Mouse (Mus musculus) heart, postnatal 4 days (tissue): ENCODE data around the gene Gnb1. TPM values are rescaled to one million over a fixed set of nuclear protein-coding genes. Genes with fewer than 3 reads are reported as not detected.

ENCODE experiments used
- DNase-seq: peaks from one replicate; pipeline ENCODE4 v3.0.0; 2021
- total RNA-seq, 2 experiments: library from RNA; stranded (reverse); gene quantifications; 2 replicates each; pipeline ENCODE4 v1.2.3; 2021

Gnb1 gene
- total RNA-seq, 2 experiments from 2014 or later = 386 to 391 TPM

DNA sequence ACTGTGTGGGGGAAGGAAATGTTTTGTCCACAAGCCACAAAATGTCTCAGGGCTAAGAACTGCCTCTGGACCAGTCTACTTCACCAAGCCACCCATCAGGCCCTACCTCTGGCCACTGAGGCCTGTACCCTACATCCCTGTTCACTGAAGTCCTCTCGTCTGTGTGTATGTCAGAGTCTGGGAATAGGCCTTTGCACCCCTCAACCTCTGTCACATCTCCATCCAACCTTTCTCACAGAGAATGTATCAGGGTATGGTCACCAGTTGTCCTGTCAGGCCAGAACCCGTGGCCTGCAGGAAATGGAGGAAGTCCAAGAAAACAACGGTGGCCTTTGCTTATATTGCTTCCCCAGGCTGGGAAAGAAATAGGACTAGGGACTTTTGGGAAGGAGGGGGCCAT is 5.6 kb upstream of the Gnb1 start:
- no peak for DNase-seq

DNA sequence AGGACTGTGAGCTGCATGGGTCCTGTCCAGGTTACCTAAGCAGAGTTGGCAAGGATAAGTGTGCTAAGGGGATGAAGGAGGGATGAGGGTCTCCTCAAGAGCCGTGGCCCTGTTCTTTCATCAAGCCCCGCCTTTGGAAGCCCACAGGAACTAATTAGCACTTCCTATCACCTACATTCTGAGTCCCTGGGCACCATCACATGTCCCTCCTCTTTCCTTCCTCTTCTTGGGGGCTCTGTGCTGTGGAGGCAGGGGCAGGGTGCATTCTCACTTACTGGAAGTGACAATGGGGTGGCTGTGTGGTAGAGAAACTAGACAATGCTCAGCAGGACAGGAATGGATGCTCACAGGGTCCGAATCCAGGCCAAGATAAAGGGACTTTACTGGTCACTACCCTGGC is 3.4 kb upstream of the Gnb1 start:
- no peak for DNase-seq

DNA sequence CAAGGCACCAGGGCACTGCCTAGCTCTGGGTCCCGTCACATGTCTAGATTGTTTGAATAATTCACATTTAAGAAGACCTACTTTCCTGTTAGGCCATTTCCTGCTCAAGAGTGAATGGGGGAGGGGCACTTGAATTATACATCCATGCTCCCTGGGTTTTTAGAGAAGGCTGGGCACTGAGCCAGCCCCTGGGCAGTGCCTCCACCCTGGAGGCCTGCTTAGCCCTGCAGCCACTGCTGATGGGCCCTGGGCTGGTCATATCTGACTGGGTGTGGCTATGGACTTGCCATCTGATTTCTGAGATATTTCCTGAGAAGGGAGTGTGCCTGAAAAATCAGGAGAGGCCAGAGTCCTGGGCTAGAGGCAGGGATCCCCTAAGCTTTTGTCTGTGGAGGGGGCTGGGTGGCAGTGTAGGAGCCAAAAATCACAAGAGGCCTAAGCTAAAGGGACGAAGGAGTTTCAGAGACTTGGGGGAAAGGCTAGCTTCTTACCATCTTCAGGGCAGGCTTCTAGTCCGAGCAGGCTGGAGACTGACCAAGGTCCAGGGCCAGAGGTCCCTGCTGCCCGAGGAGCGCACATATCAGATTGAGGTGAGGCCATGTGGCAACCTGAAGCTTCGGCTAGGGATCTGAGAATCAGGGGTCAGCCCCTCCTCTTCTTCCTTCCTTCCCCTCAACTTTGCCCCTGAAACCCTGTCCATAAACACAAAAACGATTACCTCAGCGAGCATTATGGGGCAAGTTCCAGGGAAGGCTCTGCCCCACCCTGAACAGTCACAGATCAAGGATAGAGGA is 2.7 kb upstream of the Gnb1 start:
- peak; percentile 76 for DNase-seq

DNA sequence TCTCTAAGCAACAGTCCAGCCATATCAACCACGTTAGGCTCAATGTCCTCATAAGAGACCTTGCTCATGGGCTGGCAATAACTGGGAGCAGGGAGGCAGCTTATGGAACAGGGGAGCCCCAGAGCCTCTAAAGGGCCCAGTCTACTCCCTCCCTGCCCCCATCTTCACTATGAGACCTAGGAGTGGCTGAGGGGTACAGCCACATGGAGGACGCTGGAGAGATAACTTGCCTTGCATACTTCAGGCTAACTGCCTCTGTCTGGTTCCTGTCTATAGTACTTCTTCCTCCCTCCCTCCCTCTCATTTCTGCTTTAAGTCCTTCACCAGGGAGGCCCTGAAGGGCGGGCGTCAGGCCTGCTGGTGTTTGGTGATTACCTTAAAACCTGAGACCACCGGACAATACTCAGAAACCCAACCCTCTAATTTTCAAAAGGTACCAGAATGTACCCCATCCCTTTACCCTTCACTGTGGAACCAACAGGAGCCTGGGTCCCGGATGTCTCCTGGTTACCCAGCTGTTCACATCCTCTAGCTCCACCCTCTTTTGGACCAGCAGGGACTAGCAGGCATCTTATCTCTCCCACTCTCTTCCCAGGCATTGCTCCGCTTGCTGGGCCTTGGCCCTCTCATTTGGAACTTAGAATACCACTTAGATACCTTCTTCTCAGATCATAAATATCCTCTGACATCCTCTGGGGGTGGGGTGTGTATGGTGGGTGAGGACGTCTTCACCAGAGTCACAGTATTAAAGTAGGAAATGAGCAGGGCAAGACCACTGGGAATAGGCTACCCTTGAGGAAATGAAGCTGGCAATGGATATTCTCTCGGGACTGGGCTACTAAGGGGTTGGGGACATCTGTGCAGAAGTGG is 1.8 kb upstream of the Gnb1 start:
- no peak for DNase-seq

DNA sequence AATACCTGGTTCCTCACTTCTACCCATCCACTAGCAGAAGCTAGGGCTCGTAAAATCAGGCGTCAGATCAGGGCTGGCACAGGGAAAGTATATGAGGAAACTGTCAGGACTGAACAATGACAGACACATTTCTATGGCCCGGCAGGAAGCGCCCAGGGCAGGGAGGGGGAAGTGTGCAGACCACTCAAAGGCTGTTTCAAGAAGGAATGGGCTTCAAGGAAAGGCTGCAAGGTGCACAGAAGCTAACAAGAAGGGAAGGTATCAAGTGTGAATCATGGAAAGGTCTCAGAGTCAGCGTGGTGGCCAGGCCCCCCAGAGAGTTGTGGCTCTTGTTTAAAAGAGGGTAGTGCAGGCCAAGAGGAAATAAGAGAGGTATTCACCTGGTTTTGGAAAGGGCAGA is 705 bp upstream of the Gnb1 start:
- no peak for DNase-seq

DNA sequence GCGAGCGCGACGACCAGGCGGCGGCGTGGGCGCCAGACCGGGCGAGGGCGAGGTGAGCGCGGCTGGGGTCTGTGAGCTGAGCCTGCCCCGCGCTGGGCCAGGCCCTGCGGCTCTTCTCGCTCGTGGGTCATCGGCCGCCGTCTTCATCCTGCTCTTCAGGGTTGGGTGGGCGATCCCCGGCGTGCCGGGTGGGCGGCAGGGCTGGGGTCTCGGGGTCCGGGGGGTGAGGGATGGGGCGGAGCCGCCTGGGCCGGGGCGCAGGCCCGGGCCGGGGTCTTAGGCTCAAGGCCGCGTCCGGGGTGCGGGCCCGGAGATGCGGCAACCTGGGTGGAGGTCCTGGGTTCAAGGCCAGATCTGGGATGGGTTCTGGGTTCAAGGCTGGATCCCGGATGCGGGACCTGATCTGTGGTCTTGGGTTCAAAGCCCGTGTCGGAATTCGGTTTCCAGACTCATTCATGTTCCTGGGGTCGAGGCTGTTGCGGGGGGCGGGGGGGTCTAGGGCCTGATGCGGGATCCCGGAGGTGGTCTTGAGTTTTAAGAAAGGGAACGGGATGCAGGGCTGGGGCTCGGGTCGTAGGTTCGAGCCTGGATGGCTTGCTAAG is 469 bp downstream of the Gnb1 start:
- no peak for DNase-seq

DNA sequence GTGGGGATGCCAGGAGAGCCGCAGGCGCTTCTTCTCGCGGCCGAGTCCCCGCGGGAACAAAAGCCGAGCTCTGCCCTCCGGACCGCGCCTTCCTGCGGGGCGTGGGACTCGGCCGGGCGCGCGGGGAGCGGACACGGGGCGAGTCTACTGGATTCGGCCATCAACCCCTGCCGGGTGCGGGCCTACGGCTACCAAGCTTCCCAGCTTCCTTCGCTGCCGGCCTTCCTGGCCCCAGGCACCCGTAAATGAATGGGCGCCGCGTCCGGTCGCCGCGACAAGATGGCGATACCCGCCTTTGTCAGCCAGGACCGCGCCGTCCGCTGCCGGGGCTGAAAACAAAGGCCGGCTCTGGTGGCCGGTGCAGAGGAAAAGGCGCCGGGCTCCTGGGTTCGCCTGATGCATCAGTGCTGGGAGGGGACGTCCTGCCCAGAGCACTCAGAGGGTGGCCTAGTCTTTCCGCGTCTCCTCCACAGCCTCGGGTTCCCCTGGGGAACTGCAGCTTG is 1.0 kb downstream of the Gnb1 start:
- DNase-seq = peak; percentile 72

DNA sequence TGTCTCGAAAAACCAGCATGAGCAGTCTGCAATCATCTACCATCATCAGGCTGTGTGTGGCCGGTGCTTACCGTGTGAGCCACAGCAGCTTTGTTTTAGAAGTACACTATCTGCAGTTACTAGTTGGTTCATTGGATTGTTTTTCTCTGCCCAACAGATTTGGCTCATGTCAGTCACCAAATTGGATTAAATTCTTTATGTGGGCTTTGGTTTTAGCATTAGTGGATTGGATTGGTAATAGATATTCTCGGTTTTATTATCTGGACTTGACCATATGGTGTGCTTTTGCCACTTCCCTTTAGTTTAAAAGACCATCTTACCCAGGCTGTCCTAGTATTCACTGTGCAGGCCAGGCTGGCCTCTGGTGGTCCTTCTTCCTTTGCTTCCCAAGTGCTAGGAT is 3.7 kb downstream of the Gnb1 start:
- no peak for DNase-seq

DNA sequence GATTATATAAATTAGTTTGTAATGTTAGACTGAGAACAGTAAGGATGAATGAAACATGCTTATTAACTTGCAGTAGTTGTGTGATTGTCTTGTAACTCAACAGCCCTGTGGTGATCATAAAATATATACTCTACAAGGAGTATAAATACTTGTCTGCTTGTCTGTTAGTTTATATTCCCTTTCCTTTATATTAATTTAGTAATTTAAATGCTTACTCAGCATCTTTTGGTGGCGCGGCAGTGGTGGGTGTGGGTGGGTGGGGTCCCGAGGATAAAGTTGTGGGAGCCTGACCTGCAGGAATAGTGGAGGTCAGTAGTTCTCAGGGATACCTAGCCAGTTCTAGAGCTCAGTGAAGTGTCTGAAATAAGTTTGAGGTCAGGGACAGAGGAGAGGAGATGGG is 6.8 kb downstream of the Gnb1 start:
- no peak for DNase-seq

DNA sequence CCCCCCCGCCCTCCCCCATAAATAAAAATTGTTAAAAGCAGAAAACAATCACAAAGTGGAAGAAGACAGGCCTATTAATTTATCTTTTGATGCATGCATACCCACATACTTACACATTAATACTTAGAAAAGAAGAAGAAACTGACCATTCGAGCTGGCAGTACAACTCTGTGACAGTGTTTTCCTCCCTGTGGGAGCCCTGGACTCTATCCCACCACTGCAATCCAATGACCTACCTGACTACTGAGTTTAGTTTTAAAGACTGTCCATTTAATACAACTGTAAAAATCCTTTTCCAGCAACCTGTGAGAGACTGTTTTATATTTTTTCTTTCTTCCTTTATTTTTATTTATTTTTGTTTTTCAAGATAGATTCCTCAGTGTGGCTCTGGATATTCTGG is 10.0 kb downstream of the Gnb1 start:
- no peak for DNase-seq

DNA sequence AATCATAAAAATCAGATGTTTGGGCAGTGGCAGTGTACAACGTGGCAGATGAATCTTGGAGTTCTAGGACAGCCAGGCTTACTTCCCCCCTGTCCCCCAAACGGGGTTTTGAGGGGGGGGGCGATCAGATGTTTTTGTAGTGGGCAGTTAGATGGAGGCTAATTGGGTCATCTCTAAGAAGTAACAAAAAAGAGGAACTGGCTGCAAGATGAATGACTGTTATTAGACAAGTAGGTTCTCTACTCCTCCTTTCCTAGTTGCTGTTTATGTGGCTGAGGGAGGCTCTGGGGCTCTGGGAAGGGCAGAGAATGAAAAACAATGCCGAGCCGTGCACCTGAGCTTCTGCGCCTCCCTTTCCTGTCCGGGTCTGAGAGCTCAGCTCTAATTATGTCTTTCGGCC is 13.9 kb downstream of the Gnb1 start:
- DNase-seq = no peak

DNA sequence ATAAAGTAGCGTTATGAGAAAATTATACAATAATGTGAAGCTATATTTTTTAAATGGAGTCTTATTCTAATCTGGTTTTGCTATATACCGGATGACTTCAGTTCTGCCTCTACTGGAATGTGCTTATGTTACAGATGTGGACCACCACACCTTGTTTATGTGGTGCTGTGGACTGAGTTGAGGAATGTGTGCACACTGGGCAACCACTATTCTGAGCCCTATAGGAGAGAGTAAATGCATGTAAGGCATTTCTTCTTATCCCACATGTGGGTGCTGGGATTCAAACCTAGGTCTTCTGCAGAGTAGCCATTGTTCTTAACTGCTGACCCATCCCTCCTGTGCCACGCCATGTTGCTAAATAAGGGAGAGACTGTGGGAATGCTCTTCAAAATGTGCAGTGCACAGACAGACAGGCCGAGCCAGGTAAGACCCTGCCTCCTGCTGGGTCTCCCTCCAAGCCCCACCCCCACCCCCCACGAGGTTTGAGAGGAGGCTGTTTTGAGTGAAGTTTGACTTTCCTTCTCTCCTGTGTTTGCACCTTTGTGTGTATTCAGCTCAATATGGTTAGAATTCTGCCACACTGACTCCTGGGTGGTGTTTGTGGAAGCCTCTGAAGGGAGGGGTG is 14.6 kb downstream of the Gnb1 start:
- no peak for DNase-seq

DNA sequence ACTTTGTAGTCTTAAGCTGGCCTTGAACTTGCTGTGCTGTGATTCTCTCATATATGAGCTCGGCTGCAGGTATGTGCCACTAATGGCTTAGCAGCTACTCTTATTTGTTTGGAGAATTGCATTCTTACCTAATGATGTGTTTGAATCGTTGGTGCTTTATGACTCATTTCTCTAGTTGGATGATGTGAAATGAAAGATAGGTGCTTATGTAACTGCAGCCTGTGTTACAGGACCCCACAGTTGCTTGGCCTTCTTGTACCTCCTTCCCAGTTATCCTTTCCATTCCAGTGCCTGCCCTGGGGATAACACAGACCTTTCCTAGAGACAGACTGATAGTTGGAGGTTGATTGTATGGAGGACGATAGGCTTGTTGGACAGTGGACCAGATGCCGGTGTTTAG is 17.5 kb downstream of the Gnb1 start:
- no peak for DNase-seq

DNA sequence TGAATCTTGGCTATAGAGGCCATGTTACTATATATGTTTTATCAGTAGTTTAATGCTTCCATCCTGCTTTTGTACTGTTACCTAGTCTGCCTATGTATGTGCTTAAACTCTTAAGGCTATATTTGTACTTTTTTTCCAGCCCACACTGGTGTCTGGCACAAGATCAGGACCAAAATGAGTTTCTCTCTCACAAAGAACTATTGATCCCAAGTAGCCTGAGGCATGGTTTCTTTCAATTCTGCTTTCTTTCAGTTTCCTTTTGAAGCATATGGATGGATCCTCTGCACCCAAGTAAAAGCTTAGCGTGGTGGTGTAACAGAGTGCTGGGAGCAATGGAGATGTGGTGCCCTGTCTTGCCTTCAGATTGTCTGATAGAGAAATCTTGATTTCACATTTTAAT is 19.8 kb downstream of the Gnb1 start:
- DNase-seq = no peak

DNA sequence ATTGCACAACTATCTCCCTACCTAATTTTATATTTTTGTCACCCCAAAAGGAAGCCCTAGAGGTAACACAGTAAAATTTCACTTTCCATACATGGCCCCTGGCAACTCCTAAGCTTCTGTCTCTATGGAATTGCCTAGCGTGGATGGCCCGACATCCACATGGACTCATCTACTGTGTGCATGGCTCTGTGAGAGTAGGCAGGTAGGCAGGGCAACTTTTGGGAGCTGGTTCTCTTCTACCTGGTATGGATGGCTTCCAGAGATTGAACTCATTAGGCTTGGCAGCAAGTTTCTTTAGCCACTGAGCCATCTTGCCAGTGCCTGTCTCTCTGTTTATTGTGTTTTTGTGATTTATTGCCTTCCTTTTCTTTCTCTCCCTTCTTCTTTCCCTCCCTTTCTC is 23.6 kb downstream of the Gnb1 start:
- no peak for DNase-seq

DNA sequence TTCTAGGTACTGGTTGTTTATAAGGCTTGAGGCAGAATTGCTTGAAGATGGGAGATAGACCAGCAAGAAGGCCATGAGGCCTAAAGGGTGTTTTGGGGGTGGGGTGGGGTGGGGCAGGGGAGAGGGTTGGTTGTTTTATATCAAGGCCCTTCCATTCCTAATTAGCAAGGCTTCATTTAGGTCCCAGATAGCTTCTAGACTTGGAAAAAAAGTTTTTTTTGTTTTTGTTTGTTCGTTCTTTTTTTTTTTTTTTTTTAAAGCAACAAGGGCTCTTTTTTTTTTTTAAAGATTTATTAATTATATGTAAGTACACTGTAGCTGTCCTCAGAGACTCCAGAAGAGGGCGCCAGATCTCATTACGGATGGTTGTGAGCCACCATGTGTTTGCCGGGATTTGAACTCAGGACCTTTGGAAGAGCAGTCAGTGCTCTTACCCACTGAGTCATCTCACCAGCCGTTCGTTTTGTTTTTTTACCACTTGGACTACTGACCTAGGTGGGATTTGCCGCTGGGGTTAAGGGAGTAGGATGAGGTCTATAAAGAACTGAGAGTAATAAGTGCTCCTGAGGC is 26.9 kb downstream of the Gnb1 start:
- no peak for DNase-seq

DNA sequence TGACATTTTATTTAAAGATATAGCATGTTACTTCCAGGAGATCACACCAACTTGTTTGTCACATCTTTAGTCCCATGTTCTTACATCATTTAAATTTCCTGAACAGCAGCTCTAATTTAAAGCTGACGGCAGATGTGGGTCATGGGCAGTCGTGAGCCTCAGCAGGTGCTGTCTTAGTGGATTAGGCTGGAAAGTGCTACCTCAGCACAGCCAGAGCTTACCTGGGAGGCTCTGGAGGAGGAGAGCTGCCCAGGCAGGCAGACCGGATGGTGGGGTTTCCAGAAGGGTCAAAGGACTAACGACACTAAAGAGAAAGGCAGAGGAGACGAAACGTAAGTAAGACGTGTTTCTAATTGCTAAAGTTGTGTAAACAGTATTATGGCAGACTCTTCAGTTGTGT is 31.2 kb downstream of the Gnb1 start:
- DNase-seq = no peak

DNA sequence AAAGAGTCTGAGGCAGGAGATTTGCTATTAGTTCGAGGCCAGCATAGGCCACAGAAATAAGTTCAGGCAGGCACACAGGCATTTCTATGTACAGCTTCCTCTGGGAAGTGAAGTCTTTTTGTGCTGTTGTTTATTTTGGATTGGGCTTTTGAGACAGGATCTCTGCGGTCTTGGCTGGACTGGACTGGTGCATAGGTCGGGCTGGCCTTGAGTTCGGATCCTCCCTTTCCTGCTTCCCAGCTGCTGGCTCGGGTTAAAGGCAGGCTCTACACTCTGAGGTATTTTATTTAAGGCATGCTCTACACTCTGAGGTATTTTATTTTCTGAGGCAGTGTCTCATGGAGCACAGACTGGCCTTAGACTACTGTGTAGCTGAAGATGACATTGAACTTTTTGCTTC is 34.6 kb downstream of the Gnb1 start:
- DNase-seq = no peak

DNA sequence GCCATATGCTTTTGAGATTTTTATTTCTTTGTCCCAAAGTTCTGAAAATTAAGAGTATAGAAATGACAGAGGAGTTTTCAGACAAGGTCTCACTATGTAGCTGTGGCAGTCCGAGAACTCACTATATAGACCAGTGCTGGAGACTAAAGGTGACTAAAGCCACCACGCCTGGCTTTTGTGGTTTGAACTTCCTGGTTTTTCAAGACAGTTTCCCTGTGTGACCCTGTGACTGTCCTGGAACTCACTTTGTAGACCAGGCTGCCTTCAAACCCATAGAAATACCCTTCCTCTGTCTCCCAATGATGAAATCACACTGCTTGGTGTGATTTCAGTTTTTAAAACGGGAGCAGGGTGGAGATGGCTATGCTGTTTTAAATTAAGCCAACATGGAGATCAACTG is 38.1 kb downstream of the Gnb1 start:
- DNase-seq = no peak

DNA sequence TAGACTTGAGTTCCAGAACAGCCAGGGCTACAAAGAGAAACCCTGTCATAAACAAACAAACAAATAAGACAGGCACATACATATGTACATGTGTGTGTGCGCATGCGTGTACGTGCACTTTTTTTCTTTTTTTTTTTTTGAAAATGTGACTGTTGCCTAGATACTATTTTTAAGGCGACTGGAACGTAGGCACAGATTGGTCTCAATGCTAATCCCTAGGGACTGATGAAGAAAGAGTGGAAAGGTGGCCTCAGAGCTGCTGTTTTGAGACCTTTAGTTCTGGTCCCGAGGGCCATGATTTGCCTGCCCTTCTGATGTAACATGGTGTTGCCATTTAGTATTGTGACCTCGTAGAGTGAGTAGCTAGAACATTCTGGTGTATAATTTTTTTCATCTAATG is 58.8 kb downstream of the Gnb1 start:
- no peak for DNase-seq

DNA sequence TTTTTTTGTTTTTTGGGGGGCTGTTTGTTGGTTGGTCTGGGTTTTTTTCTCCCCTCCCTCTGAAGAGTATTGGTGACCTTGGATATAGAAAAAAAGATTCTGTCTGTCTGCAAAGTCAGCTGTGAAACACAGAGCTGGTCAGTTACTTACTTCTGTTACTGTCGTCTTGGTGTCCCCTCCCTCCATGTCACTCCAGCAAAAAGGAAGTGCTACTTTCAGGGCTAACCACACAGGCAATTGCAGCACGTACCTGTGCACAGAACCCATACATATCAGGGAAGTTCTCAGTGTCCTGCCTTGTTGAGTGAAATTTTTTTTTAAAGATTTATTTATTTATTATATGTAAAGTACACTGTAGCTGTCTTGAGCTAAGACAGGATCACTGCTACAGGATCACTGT is 59.3 kb downstream of the Gnb1 start:
- no peak for DNase-seq

DNA sequence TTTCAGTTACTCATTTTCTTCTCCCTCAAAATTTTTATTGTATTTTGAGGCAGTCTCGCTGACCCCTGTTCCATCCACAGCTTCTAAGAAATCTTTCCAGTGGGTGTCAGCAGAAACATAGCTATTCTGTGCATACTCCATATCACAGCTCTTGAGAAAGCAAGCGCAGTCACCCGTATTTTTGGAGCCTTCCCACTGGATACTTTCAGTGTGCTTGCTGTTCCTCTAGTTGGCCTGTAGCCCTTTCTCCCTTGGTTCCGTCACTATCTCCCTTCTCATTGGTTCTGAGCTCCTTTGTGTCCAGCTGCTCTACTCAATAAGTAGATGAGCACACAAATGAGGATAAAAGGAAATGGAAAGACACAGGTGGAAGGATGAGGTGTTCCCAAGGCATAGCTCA is 59.9 kb downstream of the Gnb1 start:
- DNase-seq = no peak
